Mouse (Mus musculus): ENCODE data around the gene Supt3.
A peak's percentile ranks its signal among the peaks of the same experiment; 100 is the strongest.

Supt3 gene

GRCm38 (mm10) chr17:44973489-44973888 lies 196.5 kb downstream of the Supt3 start:
- peak; percentile 13 for DNase-seq

DNA sequence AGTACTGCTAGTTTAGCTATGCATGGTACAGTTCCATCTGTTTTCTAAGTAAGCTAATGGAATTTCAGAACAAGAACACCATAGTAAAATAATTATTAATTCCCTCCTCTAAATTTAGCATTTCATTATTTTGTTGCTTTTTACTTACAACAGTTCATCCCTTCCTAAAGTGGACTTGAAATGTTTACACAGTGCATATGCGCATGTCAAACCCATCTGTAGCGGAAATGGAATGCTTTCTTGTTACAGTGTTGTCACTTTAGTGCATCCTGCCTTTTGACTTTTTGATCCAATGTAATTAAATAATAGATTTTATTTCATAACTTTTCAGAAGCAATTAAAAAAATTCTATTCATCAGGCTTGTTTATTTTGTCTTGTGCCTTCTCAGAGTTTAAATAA lies 200.7 kb downstream of the Supt3 start:
- DNase-seq, result no peak

DNA sequence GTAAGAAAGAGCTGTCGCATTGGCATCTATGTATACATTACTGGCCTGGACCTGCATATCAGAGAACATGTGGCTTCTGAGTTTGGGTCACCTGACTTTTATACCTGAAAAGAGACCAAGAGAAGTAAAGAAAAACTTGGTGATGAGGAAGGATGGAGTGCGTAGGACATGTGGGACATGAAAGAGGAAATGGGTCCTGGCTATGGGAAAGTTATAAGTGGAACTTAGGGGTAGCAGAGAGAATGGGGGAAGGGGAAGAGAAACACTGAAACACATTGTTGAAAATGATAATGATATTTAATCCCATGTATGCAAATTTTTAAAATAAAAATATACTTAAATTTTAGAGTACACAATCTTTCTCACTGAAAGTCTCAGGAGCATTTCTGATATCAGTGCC lies 211.0 kb downstream of the Supt3 start:
- no peak for DNase-seq

DNA sequence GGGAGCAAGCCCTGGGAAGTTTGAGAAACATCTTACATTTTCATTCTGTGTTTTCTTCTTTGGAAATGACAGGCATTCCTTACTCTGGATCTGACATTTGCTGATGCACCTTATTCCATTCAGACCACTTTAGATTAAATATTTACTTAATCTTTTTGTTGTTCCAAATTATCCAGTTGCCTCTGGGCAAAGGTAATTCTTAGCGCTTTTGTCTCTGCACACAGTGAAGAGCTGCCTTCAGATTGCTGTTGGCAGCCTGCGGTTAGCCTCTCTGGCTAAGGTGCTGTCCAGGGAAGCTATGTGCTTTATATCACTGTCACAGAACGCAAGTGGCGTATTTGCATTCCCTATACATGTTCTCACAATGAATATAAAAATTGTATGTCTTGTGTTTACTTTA lies 226.4 kb downstream of the Supt3 start:
- DNase-seq, result no peak

GRCm38 (mm10) chr17:45004477-45005170 lies 227.7 kb downstream of the Supt3 start:
- no peak for DNase-seq

DNA sequence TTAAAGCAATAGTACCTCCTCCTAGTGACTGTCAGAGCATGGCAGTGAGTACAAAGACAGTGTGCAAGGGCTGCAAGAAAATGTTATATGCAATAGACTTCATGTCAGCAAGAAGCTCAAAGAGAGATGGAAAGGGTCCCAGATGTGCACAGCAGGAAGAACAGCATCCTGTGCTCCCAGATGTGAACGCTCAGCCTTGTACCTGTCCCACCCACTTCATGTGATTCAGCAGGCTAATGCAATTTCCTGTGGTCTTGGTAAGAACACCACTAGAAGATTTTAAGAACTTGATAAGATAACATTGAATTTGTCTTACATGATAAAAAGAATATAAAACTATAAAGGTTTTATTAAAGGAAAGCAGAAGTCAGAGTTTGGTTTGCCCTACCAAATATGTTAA lies 230.5 kb downstream of the Supt3 start:
- no peak for DNase-seq

DNA sequence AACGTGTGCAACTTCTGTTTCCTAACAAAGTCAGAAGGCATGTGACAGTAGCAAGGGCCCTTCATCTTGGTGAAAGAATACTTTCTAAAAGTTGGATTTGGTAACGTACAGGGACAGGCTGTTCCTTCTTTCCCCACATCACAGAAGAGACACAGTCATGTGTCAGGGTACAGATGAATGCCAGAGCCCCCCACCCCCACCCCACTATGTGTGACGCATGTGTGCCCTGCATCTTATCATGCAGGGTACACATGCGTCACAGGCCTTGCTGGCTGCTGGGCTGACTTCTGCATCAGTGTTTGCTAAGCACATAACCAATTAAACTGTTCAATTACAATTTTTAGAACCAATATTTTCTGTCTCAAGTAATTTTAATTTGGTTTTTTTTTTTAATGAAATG lies 231.7 kb downstream of the Supt3 start:
- no peak for DNase-seq

DNA sequence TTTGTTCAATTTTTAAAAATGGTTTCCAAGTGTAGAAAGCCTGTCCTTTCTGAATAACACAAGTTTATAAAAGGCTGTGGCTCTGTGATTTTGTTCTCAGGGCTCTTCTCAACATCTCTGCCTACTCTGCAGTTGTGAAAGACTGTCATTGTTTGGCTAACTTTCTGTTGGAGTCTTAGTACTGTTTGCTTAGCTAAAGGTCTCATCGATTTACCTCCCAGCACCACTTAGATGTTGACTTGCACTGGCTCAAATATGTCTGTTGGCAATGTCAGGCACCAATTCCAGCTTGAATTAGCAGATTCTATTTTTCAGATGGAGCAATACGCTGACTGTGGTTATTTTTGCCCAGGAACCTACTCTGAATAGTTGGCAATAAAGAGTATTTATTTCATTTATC lies 233.5 kb downstream of the Supt3 start:
- DNase-seq, result no peak

DNA sequence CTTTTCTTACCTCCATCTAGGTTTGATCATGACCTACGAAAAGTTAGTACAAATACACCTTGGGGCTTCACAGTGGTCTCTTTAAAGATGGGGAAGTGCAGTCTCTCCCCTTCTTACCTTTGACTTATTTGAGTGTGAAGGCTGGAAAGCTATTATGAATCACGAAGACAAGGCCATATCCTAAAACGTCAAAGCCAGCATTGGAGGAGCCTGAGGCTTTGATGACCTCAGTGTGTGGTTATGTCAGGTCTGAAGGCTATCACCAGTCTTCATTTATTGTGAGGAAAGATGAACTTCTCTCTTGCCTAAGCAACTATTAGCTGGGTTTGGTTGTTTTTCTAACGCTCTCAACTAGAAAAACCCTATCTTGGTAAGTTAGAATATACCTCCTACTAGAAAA lies 239.8 kb downstream of the Supt3 start:
- DNase-seq, result no peak

DNA sequence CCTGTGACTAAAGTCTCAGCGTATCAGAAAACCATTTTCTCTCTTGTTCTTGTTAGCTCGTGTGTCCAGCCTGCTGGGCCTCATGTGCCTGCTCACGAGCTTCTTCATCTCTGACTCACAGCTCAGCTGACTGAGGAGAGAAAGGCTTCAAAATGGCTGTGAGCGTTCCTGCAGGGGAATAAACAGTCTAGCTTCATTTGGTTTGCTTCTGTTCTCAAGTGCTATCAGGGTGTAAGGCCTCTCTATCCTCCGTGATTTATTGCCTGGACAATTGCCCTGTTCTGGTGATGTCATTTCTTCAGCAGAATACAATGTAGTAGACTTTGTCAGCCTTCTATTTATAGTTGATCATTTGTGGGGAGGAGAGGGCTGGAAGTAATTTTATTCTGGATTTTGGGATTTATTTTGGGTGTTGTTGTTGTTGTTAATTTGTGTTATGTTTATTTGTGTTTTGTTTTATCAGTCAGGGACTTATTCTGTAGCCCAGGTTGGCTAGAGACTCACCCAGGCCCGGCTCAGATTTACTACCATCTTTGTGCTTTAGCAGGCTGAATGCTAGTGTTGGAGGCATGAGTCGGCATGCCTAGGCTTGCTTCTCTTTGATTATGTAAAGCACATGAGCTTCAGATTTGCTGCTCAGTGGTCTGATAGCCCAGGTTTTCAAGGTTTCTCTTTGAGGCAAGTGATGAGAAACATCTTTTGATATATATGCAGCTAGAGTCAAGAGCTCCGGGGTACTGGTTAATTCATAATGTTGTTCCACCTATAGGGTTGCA lies 243.4 kb downstream of the Supt3 start:
- DNase-seq, result no peak

DNA sequence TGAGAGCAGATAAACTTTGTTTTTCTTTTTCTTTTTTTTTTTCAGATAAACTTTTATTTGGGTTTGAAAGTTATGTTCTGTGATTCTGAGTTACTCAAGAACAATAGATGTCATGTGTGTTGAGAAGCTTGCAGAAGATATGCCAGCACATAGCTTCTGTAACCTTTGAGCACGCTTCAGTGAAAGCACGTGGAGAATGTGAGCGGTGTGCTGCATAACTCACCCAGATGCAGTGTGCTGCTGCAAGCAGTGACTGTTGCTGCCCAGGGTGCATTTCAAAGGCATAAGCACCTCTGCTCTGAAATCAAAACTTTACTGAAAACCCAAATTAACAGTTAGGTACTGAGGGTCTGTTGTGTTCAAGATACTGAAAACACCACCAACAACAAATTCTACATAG lies 251.5 kb downstream of the Supt3 start:
- DNase-seq, result no peak

- no peak for DNase-seq
Observed at GRCm38 (mm10) chr17:45029106-45029505, 252.2 kb downstream of the Supt3 start.

DNA sequence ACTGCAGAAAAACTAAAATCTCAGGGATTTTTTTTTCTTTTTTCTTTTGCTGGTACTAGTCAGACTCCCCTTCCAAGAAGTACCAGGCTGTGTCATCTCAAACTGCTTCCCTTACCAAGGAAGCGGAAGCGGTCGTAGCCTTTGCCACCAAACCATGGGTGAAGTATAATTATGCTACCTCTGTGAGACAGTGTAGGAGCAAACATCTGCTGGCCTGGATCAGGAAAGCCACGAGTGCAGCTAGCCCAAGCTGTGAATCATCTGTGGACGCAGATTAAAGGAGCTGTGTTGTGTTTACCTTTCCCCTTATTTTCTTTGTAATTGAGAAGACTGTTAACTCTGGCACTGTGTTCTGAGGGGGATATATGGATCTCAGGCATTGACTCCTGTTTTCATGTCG lies 255.3 kb downstream of the Supt3 start:
- DNase-seq, result no peak

- no peak for DNase-seq
Observed at GRCm38 (mm10) chr17:45033617-45034016, 256.7 kb downstream of the Supt3 start.

DNA sequence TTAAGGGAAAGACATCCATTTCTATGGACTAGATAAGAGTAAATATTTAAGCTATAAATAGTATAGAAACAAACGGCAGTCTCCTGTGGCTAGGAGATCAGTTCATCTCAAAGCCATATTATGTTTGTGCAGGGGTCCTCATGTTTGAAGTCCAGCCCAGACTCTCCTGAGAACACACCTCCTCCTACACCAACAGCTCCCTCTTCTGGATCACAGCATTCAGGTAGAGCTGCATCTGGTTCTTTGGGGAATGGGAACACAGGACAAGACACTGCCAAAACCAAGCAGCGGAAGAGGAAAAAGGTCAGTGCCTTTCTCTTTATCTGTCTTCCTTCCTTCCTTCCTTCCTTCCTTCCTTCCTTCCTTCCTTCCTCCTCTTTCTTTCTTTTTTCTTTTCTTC lies 264.1 kb downstream of the Supt3 start:
- no peak for DNase-seq

GRCm38 (mm10) chr17:45045804-45046203 lies 268.9 kb downstream of the Supt3 start:
- peak; percentile 39 for DNase-seq

- no peak for DNase-seq
Observed at GRCm38 (mm10) chr17:45046583-45046982, 269.6 kb downstream of the Supt3 start.

DNA sequence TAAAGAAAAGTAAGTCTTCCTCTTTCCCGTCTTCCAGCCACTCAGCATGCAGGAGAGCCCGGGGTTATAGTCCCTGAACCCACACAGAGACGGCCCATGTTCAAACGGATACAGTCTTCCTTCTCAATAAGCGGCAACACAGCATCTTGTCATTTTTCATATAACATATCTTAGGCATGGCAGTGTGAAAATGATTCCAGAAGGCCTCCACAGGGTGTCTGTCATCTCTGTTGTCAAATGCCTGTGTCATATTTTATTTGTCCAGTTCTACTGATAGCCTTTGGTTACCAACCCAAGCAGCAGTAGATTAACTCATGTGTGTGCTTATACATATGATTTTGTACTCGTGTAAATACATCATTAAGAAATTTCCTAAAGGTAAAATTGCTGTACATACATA lies 270.3 kb downstream of the Supt3 start:
- DNase-seq, result no peak

GRCm38 (mm10) chr17:45051971-45052370 lies 275.0 kb downstream of the Supt3 start:
- no peak for DNase-seq

GRCm38 (mm10) chr17:45053371-45053770 lies 276.4 kb downstream of the Supt3 start:
- no peak for DNase-seq

- DNase-seq, result no peak
Observed at GRCm38 (mm10) chr17:45054526-45054925, 277.6 kb downstream of the Supt3 start.

- no peak for DNase-seq
Observed at GRCm38 (mm10) chr17:45056894-45057293, 279.9 kb downstream of the Supt3 start.

- DNase-seq, result no peak
Observed at GRCm38 (mm10) chr17:45057780-45058179, 280.8 kb downstream of the Supt3 start.

GRCm38 (mm10) chr17:45058566-45059363 lies 281.8 kb downstream of the Supt3 start:
- DNase-seq, result no peak

Measured in thymus, postnatal 14 days (tissue).